Mouse (Mus musculus) forebrain, embryonic 11.5 days (tissue): ENCODE data around the gene Cox10. TPM values are rescaled to one million over a fixed set of nuclear protein-coding genes. Genes with fewer than 3 reads are reported as not detected.
A peak's percentile ranks its signal among the peaks of the same experiment; 100 is the strongest.

ENCODE experiments used
- ATAC-seq: fragments of 200-750 bp; cut with Nextera tagmentation; replicated peaks from 2 replicates; pipeline ENCODE4 v1.8.0; 2017; ENCODE audit warnings: moderate TSS enrichment; ENCODE audit not compliant: low FRiP score
- DNase-seq: peaks from one replicate; pipeline ENCODE4 v3.0.0-alpha.2; 2017; ENCODE audit warnings: low spot score
- H3K27ac ChIP-seq: fragments of 300-500 bp; sonication (generic); 2 replicates; pipeline ENCODE4 v1.5.1; 2014; ENCODE audit warnings: low read depth, low read length
- H3K27me3 ChIP-seq: fragments of 300-500 bp; sonication (generic); 2 replicates; pipeline ENCODE4 v1.6.1; 2014; ENCODE audit warnings: mild to moderate bottlenecking, low read length, mixed read lengths; ENCODE audit not compliant: control insufficient read depth, insufficient read depth
- H3K36me3 ChIP-seq: fragments of 300-500 bp; sonication (generic); 2 replicates; pipeline ENCODE4 v1.6.1; 2014; ENCODE audit warnings: mild to moderate bottlenecking, low read length, moderate library complexity, mixed read lengths; ENCODE audit not compliant: control insufficient read depth, insufficient read depth
- H3K4me1 ChIP-seq: fragments of 300-500 bp; sonication (generic); replicated peaks from 2 replicates; pipeline ENCODE4 v1.6.1; 2014; ENCODE audit warnings: low read length, mixed read lengths; ENCODE audit not compliant: control insufficient read depth, insufficient read depth
- H3K4me2 ChIP-seq: fragments of 300-500 bp; sonication (generic); 2 replicates; pipeline ENCODE4 v1.6.1; 2014; ENCODE audit warnings: low read depth, mild to moderate bottlenecking, low read length, moderate library complexity, mixed read lengths; ENCODE audit not compliant: severe bottlenecking
- H3K4me3 ChIP-seq: fragments of 300-500 bp; sonication (generic); 2 replicates; pipeline ENCODE4 v1.5.1; 2014; ENCODE audit warnings: low read depth, low read length
- H3K9ac ChIP-seq: fragments of 300-500 bp; sonication (generic); 2 replicates; pipeline ENCODE4 v1.6.1; 2014; ENCODE audit warnings: low read length
- H3K9me3 ChIP-seq: fragments of 300-500 bp; sonication (generic); 2 replicates; pipeline ENCODE4 v1.6.1; 2016; ENCODE audit warnings: low read length, mixed read lengths; ENCODE audit not compliant: control insufficient read depth
- WGBS: fragments of 180-500 bp; shearing (Covaris S2); extraction: QIAGEN DNeasy Blood & Tissue Kit; methylation state at CpG from one replicate; pipeline ENCODE4 v1.1.7; 2014; 5-methylcytosine and 5-hydroxymethylcytosine counted together
- polyA plus RNA-seq: library from polyadenylated mRNA; unstranded; fragments of >200 nt; fragmentation: Nextera tagmentation; extraction: Ambion mirVana; gene quantifications from 2 replicates; pipeline ENCODE4 v1.2.1, GENCODE M21; 2014

Cox10 gene
- polyA plus RNA-seq, 1 experiment from 2014 or later = 27.9 TPM

- H3K4me1 ChIP-seq = peaks cover 29% of the 10 kb centered on the region; the same call in 1 of the 2 replicates
- no peak overlapping the region for H3K27ac ChIP-seq
- H3K4me3 ChIP-seq = peak overlapping the region; percentile 51
- H3K36me3 ChIP-seq = no peaks in the 10 kb centered on the region
- DNase-seq (peak; percentile 62), ATAC-seq (no peak)
- WGBS = under 1% methylated on average over 52 of the region's 52 CpGs
- no peaks in the 10 kb centered on the region for H3K9me3 ChIP-seq
- peak overlapping the region; percentile 88 for H3K4me2 ChIP-seq
- peak overlapping the region; percentile 66 for H3K9ac ChIP-seq
- H3K27me3 ChIP-seq = peaks cover 78% of the 10 kb centered on the region
Measured at GRCm38 (mm10) chr11:63919211-63920098, 159.8 kb downstream of the Cox10 start.

GRCm38 (mm10) chr11:63918321-63919105, 160.8 kb downstream of the Cox10 start:
- H3K27ac ChIP-seq = no peak overlapping the region
- WGBS = 5% methylated on average over 17 of the region's 17 CpGs
- peaks cover 73% of the 10 kb centered on the region for H3K27me3 ChIP-seq
- no peaks in the 10 kb centered on the region for H3K36me3 ChIP-seq
- H3K4me1 ChIP-seq = peaks cover 25% of the 10 kb centered on the region; the same call in 1 of the 2 replicates
- DNase-seq (no peak), ATAC-seq (no peak)
- no peaks in the 10 kb centered on the region for H3K9me3 ChIP-seq
- H3K4me2 ChIP-seq = peak overlapping the region; percentile 88
- H3K4me3 ChIP-seq = peak overlapping the region; percentile 51
- H3K9ac ChIP-seq = no peak overlapping the region

GRCm38 (mm10) chr11:63917561-63917960, 161.7 kb downstream of the Cox10 start:
- no peaks in the 10 kb centered on the region for H3K36me3 ChIP-seq
- no peak overlapping the region for H3K9ac ChIP-seq
- peaks cover 68% of the 10 kb centered on the region for H3K27me3 ChIP-seq
- no peaks in the 10 kb centered on the region for H3K9me3 ChIP-seq
- peaks cover 23% of the 10 kb centered on the region; the same call in 1 of the 2 replicates for H3K4me1 ChIP-seq
- H3K4me3 ChIP-seq = no peak overlapping the region
- no peak overlapping the region for H3K27ac ChIP-seq
- 17% methylated on average over 6 of the region's 6 CpGs for WGBS
- ATAC-seq (no peak), DNase-seq (no peak)
- H3K4me2 ChIP-seq = no peak overlapping the region

- Histone ChIP-seq H3K27me3 (peaks cover 51% of the 10 kb centered on the region), H3K9me3 (no peaks in the 10 kb centered on the region), H3K36me3 (no peaks in the 10 kb centered on the region), H3K4me1 (peaks cover 11% of the 10 kb centered on the region; the same call in 1 of the 2 replicates), H3K4me2 (peak overlapping the region; percentile 61), H3K4me3 (peak overlapping the region; percentile 24), H3K27ac (no peak overlapping the region), H3K9ac (no peak overlapping the region)
- DNase-seq = peak; percentile 84
- 1% methylated on average over 20 of the region's 20 CpGs for WGBS
- peak; percentile 87 for ATAC-seq
Measured at GRCm38 (mm10) chr11:63914388-63914787, 164.9 kb downstream of the Cox10 start.

GRCm38 (mm10) chr11:63913936-63914335, 165.3 kb downstream of the Cox10 start:
- H3K9ac ChIP-seq = no peak overlapping the region
- H3K4me2 ChIP-seq = peak overlapping the region; percentile 61
- 30% methylated on average over 4 of the region's 4 CpGs for WGBS
- DNase-seq = no peak
- peaks cover 7% of the 10 kb centered on the region; the same call in 1 of the 2 replicates for H3K4me1 ChIP-seq
- peaks cover 47% of the 10 kb centered on the region for H3K27me3 ChIP-seq
- no peak overlapping the region for H3K27ac ChIP-seq
- H3K4me3 ChIP-seq = peak overlapping the region; percentile 24
- no peaks in the 10 kb centered on the region for H3K36me3 ChIP-seq
- no peaks in the 10 kb centered on the region for H3K9me3 ChIP-seq
- ATAC-seq = 0 out of 2 replicates have a peak, but pooled peaks have one; percentile 13

Other genes starting within 250 kb of the Cox10 start
- gene Hs3st3b1, start 157.2 kb downstream of the Cox10 start, polyA plus RNA-seq = 6.4 and 7.0 TPM in 2 replicates